Mouse (Mus musculus): ENCODE data around the gene Eno4.

DNA sequence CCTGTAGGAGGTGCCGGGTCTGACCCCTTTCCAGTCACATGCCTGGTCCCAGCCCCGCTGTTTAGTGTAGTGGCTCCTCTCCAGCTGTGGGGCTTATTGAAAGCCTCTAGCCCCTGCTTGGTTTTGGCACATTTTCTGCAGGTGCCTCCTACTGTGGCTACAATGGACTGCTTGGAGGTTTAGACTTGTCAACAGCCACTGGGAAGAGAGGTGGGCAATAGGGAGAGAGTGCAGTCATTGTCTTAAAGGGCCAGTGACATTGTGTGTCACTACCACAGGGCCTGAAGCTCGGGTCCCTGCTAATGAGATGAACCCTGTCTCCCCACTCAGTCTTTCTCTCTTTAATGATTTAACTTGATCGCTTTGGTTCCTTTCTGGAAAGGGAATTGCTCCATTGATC is 10.2 kb upstream of the Eno4 start:
- TF ChIP-seq CTCF (IDR thresholded peaks at IDR 0.05; ENCODE audit: low read depth, low read length) (no peak), POLR2A (IDR thresholded peaks at IDR 0.05; ENCODE audit: borderline replicate concordance, low read depth, low read length) (no peak)

All from bone marrow macrophage, adult 2 months (primary cell).